Mouse (Mus musculus): ENCODE results near the gene Dcst2.

Dcst2 gene

DNA sequence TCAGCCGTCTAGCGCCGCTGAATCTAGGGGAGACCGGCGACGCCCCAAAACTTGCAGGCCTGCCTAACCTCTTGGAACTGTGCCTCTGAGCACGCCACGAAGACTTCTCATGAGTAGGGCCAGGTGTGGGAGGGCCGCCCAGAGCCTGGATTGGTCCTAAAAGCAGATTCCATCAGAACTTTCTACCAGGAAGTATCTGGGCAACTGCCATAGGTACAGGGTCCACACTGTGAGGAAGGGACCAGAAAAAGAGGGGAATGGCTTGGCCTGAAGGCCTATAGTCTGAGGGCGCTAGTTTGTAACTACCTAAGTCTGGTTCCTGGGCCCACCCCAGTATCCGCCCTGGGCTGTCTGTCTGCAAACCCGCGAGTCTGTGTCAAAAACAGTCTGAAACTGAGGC, 30.2 kb upstream of the Dcst2 start:
- peak in 1 of 2 experiments; percentile 10 for DNase-seq (ENCODE audit: inconsistent age in 2 of 2, low spot score in 1 of 2)

GRCm38 (mm10) chr3:89332013-89332412, 29.8 kb upstream of the Dcst2 start:
- no peak for DNase-seq (ENCODE audit: inconsistent age in 2 of 2, low spot score in 1 of 2)

DNA sequence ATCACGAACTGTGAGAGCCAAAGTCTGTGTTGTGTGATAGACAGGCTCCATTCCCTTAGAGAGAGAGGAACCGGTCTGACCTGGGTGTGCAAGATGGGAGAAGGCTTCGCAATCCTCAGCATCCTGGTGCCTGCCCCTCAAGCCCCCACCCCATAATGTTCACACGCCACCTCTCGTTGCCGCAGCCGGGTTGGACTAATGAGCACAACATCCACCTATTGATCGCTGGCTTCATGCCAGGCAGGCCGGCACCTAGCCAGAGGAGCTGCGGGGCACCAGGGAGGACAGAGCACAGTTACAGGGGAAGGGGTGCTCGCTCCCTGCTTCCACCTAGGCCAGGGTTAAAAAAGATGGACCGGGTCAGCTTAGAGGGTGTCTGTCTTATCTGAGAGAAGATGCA, 29.3 kb upstream of the Dcst2 start:
- DNase-seq (ENCODE audit: inconsistent age in 2 of 2, low spot score in 1 of 2) = no peak

- DNase-seq (ENCODE audit: inconsistent age in 2 of 2, low spot score in 1 of 2) = no peak
These were observed 28.7 kb upstream of the Dcst2 start for GRCm38 (mm10) chr3:89333053-89333452.

- no peak for DNase-seq (ENCODE audit: inconsistent age in 2 of 2, low spot score in 1 of 2)
These were observed 25.2 kb upstream of the Dcst2 start for GRCm38 (mm10) chr3:89336529-89336928.

DNA sequence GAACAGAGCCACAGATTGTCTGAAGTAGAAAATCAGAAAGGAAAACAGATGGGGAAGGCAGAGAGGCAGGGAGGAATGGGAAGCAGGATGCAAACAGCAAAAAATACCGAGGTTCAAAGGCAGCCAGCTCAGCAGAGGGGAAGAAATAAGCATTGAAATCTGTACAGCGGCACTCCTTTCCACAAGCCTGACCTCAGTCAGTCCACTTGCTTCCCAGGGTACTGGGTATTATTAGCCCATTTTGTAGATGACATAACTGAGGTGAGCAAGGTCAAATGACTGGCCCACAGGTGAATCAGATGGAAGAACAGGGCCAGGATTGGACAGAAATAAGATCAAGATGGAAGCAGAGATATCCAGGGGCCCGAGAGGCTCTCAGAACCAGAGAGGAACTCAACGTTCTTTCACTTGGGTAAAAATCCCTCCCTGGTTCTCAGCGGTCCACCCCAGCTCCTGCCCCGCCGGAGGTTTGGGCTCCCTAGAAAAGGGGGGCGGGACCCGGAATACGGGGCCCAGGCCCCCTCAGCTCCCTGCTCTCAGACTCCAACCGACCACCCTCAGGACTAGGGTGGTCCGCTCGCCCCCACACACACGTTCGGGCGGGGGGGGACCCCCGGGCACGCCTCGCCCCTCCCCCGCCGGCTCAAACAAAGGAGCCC, 24.6 kb upstream of the Dcst2 start:
- DNase-seq (ENCODE audit: inconsistent age in 2 of 2, low spot score in 1 of 2) = no peak

- DNase-seq (ENCODE audit: inconsistent age in 2 of 2, low spot score in 1 of 2) = peak; percentile 66 to 82
These were observed 23.8 kb upstream of the Dcst2 start, which contains the start of gene Efna4 for GRCm38 (mm10) chr3:89337721-89338578. Efna4 (minus strand) TSS chr3:89338028.

DNA sequence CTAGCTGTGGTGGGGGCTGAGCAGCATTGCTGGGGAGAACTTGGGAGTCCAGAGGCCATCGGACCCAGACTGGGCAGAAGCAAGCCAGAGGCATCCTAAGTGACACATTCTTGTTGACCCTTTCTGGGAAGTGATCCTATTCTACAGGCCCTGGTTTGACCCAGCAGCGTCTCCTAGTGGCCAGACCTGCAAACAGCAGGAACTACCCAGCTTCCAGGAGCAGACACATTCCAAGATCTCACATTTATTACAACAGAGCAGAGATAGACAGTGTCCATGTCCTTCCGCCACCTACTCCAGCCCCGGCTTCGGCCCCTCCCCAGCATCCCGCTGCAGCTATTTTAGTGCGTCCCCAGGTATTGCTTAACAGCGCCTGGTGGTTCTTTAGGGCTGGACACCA, 22.4 kb upstream of the Dcst2 start:
- peak; percentile 69 to 87 for DNase-seq (ENCODE audit: inconsistent age in 2 of 2, low spot score in 1 of 2)

GRCm38 (mm10) chr3:89340465-89340864, 21.3 kb upstream of the Dcst2 start:
- peak; percentile 78 to 92 for DNase-seq (ENCODE audit: inconsistent age in 2 of 2, low spot score in 1 of 2)

GRCm38 (mm10) chr3:89341794-89342193, 20.0 kb upstream of the Dcst2 start:
- DNase-seq (ENCODE audit: inconsistent age in 2 of 2, low spot score in 1 of 2) = no peak

- DNase-seq (ENCODE audit: inconsistent age in 2 of 2, low spot score in 1 of 2) = peak in 1 of 2 experiments; percentile 4
These were observed 18.5 kb upstream of the Dcst2 start for GRCm38 (mm10) chr3:89343279-89343678.

DNA sequence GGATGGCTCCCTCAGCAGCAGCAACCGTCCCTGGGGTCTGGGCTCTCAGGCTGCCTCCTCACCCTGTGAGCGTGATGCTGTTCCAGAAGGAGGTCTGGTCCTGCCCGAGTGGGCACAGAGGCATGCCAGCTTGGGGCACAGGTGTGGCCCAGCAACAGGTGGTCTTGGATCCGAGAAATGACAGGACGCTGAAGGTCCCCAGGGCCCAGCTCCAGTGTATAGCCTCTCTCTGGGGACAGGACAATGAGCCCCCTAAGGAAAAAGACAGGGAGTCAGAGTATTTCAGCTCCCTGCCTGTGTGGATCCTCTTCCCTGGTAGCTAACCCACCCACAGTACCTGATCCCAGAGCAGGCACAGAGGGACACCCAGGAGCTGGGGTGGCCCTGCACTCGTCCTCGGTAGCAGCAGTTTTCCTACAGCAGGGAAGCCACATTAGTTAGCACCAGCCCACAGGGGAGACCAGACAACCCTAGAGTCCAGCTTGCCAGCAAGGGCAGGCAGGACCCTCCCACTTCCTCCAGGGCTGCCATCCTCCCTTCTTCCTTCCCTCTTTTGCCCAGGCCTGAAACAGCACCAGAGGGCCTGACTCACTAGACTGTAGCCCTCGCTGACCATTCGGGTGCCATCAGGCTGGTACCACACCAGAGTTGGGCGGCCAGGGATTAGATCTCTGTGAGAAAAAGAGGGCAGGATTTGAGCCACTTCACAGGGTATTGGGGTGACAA, 14.8 kb upstream of the Dcst2 start:
- peak in 1 of 2 experiments; percentile 16 for DNase-seq (ENCODE audit: inconsistent age in 2 of 2, low spot score in 1 of 2)

DNA sequence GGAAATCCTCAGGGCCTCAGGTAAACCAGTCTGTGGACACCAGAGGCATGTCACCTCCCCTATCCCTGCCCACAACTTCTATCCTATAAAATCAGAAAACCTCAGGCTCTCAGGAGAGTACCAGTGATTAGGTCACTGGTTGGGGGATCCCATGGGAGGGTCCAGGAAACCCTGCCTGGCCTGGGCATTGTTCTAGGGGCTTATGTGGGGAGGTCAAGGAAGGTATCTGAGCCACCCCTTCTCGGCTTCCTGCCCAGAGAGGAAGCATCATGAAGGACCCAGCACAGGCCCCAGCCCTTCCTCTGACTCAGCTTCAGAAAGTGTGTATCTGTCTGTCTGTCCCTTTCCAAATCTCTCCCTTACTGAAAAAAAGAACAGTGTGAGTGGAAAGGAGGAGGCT, 13.9 kb upstream of the Dcst2 start:
- DNase-seq (ENCODE audit: inconsistent age in 2 of 2, low spot score in 1 of 2) = no peak

DNA sequence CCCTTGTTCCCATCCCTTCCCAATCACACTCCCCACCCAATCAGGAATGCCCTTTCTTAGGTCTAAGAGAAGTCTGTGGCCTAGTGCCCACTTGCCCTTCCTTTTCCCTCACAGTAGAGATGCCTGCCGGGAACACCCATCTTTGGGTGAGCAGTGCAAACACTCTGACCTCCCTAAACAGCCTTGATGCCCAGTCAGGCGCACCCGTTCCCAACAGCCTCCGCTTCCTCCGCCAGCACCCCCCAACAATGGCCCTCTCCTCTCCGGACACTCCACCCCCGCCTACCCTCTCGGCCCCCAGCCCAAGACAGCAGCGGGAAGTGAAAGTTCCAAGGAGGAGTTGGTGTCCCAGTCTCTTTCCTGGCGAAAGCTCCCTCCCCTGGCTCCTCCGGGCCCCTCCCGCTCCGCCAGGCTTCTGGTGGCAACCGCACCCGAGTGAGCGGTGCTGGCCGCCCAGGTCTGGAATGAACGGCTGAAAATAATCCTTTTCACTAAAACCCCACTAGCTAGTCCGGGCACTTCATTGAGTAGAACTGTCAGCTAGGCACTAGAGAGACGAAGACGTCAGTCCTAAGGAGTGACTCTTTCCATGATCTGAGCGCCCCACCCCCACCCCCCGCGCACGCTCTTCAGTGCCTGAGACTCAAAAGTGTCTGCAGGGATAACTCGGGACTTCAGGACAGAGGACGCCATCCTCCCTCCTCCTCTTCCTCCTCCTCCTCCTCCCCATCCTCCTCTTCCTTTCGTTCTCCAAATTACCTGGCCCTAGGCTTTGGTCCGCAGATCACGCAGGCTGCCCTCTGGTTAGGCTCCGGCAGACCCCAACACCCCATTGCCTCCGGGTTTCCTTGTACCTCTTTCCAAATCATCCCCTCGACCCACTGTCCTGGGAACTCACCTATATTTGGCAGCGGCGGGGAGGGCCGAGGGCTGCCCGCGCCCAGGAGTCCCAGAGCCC, 12.6 kb upstream of the Dcst2 start:
- peak; percentile 69 to 85 for DNase-seq (ENCODE audit: inconsistent age in 2 of 2, low spot score in 1 of 2)

GRCm38 (mm10) chr3:89349869-89350501, 11.8 kb upstream of the Dcst2 start, which contains the start of gene Adam15:
Adam15 (minus strand) TSS chr3:89349996.
- DNase-seq (ENCODE audit: inconsistent age in 2 of 2, low spot score in 1 of 2) = peak; percentile 94 to 98

DNA sequence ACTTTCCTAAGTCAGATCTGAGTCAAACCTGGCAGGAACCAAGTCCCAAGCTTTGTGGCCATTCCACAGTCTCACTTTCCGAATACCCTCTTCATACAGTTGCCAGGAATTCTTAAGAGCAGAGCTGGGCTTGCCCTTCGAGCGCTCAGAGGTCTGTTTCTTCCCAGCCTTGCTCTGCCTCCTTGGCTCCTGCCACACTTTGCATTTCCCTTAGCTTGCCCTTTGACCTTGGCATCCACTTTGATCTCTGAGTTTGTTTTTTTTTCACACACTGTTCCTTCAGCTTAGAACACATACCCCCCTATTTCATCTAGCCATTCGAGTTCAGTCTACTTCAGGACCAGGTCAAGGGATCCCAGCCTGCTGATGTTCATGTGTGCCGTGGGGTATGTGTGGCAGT, 10.5 kb upstream of the Dcst2 start:
- no peak for DNase-seq (ENCODE audit: inconsistent age in 2 of 2, low spot score in 1 of 2)

DNA sequence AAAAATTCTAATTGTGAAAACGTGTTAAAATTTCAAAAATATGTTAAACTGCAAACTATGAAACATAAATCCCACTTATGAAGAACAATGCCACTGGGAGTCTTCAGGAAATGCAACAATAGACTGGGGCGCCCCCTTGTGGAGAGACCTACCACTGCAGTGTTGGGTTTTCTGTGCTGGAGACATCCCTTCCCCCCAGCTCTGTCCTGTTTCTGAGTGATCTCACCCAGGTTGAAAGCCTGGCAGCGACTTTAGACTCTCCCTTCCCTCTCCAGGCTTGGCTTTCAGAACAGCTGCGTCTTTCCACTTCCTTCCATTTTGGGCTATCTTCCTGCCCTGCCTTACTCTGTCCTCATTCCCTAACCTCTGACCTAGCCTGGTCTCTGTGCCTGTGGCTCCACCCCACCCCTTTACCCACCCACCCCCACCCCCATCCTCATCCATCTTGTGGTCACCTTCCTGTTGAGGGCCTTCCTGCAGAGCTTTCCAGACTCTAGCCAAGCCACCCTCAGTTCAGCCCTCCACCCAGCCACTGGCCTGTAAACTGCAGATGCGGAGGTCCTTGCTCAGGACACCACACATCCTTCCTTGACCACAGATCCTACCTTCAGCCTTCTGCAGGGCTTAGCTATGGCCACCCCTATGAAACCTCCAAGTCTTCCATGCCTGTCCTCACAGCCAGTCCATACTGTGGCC, 6.8 kb upstream of the Dcst2 start:
- DNase-seq (ENCODE audit: inconsistent age in 2 of 2, low spot score in 1 of 2) = peak; percentile 89 to 96

DNA sequence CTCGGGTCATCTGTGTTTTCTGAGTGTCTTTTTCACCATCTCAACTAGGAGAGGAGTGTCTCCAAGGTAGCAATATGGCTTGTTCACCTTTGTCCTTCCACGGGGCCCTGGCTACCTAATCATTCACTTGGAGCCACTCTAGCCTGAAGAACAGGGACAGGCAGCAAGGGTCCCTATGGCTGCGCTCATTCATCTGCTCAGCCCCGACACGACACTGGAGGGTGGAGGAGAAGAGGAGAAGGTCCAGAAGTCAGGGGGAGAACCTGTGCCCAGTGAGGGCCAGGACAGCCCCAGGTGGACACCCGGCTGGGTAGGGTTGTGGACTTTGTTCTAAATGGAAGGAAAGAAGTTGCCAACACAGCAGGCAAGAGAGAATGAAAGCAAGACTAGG, 6.3 kb upstream of the Dcst2 start:
- no peak for DNase-seq (ENCODE audit: inconsistent age in 2 of 2, low spot score in 1 of 2)

DNA sequence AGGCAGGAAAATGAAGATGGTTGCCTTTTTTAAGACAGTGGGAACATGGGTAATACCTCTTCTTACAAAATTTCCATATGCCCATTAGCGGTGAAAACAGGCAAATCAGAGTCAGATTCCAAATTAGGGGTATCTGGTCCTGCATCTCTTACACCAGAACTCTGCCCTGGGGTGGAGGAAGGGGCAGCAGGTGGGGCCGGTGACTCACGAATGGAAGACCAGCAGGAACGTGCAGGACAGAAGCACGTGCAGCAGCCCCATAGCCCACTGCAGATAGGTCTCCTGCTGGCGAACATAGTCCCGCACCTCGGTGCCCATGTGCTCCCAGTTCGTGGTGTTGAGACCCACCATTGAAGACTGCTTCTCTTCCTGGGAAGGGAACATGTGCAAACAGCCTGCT, 5.7 kb upstream of the Dcst2 start:
- DNase-seq (ENCODE audit: inconsistent age in 2 of 2, low spot score in 1 of 2) = peak in 1 of 2 experiments; percentile 7

Data from adrenal gland, adult (tissue).